Mouse (Mus musculus): ENCODE results near the gene Tmem39a.

The Tmem39a gene

GRCm38 (mm10) chr16:38587572-38587971 lies 29.1 kb downstream of the Tmem39a start:
- no peak for DNase-seq (ENCODE audit: low read depth, low spot score)

- DNase-seq (ENCODE audit: low read depth, low spot score): no peak
These were observed 33.0 kb downstream of the Tmem39a start for GRCm38 (mm10) chr16:38591506-38591905.

GRCm38 (mm10) chr16:38592026-38592678 lies 33.7 kb downstream of the Tmem39a start:
- DNase-seq (ENCODE audit: low read depth, low spot score): no peak

GRCm38 (mm10) chr16:38592946-38593345 lies 34.4 kb downstream of the Tmem39a start:
- no peak for DNase-seq (ENCODE audit: low read depth, low spot score)

- DNase-seq (ENCODE audit: low read depth, low spot score): no peak
These were observed 35.9 kb downstream of the Tmem39a start for GRCm38 (mm10) chr16:38594435-38594834.

GRCm38 (mm10) chr16:38596099-38596498 lies 37.6 kb downstream of the Tmem39a start:
- no peak for DNase-seq (ENCODE audit: low read depth, low spot score)

GRCm38 (mm10) chr16:38596651-38597050 lies 38.2 kb downstream of the Tmem39a start:
- DNase-seq (ENCODE audit: low read depth, low spot score): no peak

- no peak for DNase-seq (ENCODE audit: low read depth, low spot score)
These were observed 40.6 kb downstream of the Tmem39a start for GRCm38 (mm10) chr16:38598986-38599680.

GRCm38 (mm10) chr16:38602989-38603804 lies 44.7 kb downstream of the Tmem39a start:
- DNase-seq (ENCODE audit: low read depth, low spot score): no peak

- DNase-seq (ENCODE audit: low read depth, low spot score): no peak
These were observed 48.0 kb downstream of the Tmem39a start for GRCm38 (mm10) chr16:38606509-38606908.

GRCm38 (mm10) chr16:38608687-38609086 lies 50.2 kb downstream of the Tmem39a start:
- DNase-seq (ENCODE audit: low read depth, low spot score): no peak

GRCm38 (mm10) chr16:38609092-38609491 lies 50.6 kb downstream of the Tmem39a start:
- no peak for DNase-seq (ENCODE audit: low read depth, low spot score)

- DNase-seq (ENCODE audit: low read depth, low spot score): no peak
These were observed 54.1 kb downstream of the Tmem39a start for GRCm38 (mm10) chr16:38612646-38613045.

GRCm38 (mm10) chr16:38613646-38614045 lies 55.1 kb downstream of the Tmem39a start:
- no peak for DNase-seq (ENCODE audit: low read depth, low spot score)

- no peak for DNase-seq (ENCODE audit: low read depth, low spot score)
These were observed 59.5 kb downstream of the Tmem39a start for GRCm38 (mm10) chr16:38617977-38618376.

GRCm38 (mm10) chr16:38619054-38619453 lies 60.6 kb downstream of the Tmem39a start:
- DNase-seq (ENCODE audit: low read depth, low spot score): peak; percentile 79

GRCm38 (mm10) chr16:38620696-38621450 lies 62.4 kb downstream of the Tmem39a start:
- no peak for DNase-seq (ENCODE audit: low read depth, low spot score)

GRCm38 (mm10) chr16:38622283-38622682 lies 63.8 kb downstream of the Tmem39a start:
- peak; percentile 21 for DNase-seq (ENCODE audit: low read depth, low spot score)

GRCm38 (mm10) chr16:38624303-38624702 lies 65.8 kb downstream of the Tmem39a start:
- DNase-seq (ENCODE audit: low read depth, low spot score): no peak

- DNase-seq (ENCODE audit: low read depth, low spot score): no peak
These were observed 66.9 kb downstream of the Tmem39a start for GRCm38 (mm10) chr16:38625411-38625810.

- DNase-seq (ENCODE audit: low read depth, low spot score): no peak
These were observed 67.4 kb downstream of the Tmem39a start for GRCm38 (mm10) chr16:38625811-38626369.

All from retina, postnatal 7 days (tissue).